In genomic region chr6:17027572-17027971, GRCm38 (mm10) we compare ENCODE assay signal across 8 mouse cellular contexts. TPM values are rescaled to one million over a fixed set of nuclear protein-coding genes. Genes with fewer than 3 reads are reported as not detected.
DNase-seq lines count a peak whose midpoint lies in the region; ATAC-seq lines count a peak whose summit lies in the region.

No protein-coding gene starts in this region.

- WGBS in midbrain, embryonic 14.5 days: 19% methylated on average over 8 of the region's 8 CpGs
- 19% methylated on average over 8 of the region's 8 CpGs for WGBS in kidney, embryonic 16.5 days

- H3K4me3 ChIP-seq in midbrain, embryonic 14.5 days (replicated peaks; ENCODE audit: low read depth, low read length): no peak overlapping the region
- no peak overlapping the region for H3K4me3 ChIP-seq in kidney, embryonic 16.5 days (ENCODE audit: low read length)

- H3K36me3 ChIP-seq in midbrain, embryonic 14.5 days (ENCODE audit: control insufficient read depth, insufficient read depth, low read length): no peaks in the 10 kb centered on the region
- no peaks in the 10 kb centered on the region for H3K36me3 ChIP-seq in kidney, embryonic 16.5 days (ENCODE audit: insufficient read depth, low read length)

- DNase-seq in gastrocnemius, adult 18-20 months (ENCODE audit: low spot score): peak; percentile 41
- no peak for DNase-seq in gastrocnemius, adult 8-10 months (ENCODE audit: low spot score in 2 of 2)
- DNase-seq in ovary, postnatal 14 days (ENCODE audit: low spot score): peak; percentile 20
- DNase-seq in ovary, postnatal 36 days (ENCODE audit: low spot score): no peak
- DNase-seq in embryo, embryonic 11 days: peak; percentile 76
- DNase-seq in midbrain, embryonic 14.5 days: peak; percentile 91
- DNase-seq in testis, postnatal 10 days (ENCODE audit: low spot score): no peak

- no peaks in the 10 kb centered on the region for H3K27me3 ChIP-seq in midbrain, embryonic 14.5 days (ENCODE audit: control insufficient read depth, insufficient read depth, low read length)
- no peaks in the 10 kb centered on the region for H3K27me3 ChIP-seq in kidney, embryonic 16.5 days (ENCODE audit: insufficient read depth, low read length)

- H3K4me1 ChIP-seq in midbrain, embryonic 14.5 days (ENCODE audit: control insufficient read depth, insufficient read depth, low read length): no peaks in the 10 kb centered on the region
- H3K4me1 ChIP-seq in kidney, embryonic 16.5 days (ENCODE audit: insufficient read depth, low read length): peaks cover 5% of the 10 kb centered on the region

- ATAC-seq in midbrain, embryonic 14.5 days (ENCODE audit: low FRiP score, low TSS enrichment): no peak
- ATAC-seq in kidney, embryonic 16.5 days (ENCODE audit: low FRiP score, low TSS enrichment): no peak

- no peak overlapping the region for H3K27ac ChIP-seq in midbrain, embryonic 14.5 days (replicated peaks; ENCODE audit: low read depth, low read length)
- no peak overlapping the region for H3K27ac ChIP-seq in kidney, embryonic 16.5 days (ENCODE audit: low read length)

- H3K9me3 ChIP-seq in midbrain, embryonic 14.5 days (ENCODE audit: control insufficient read depth, low read length): no peaks in the 10 kb centered on the region
- H3K9me3 ChIP-seq in kidney, embryonic 16.5 days (ENCODE audit: low read length): no peaks in the 10 kb centered on the region

- H3K4me2 ChIP-seq in midbrain, embryonic 14.5 days (ENCODE audit: low read length): no peak overlapping the region
- no peak overlapping the region for H3K4me2 ChIP-seq in kidney, embryonic 16.5 days (replicated peaks; ENCODE audit: low read depth, low read length)

- no peak overlapping the region for H3K9ac ChIP-seq in midbrain, embryonic 14.5 days (replicated peaks; ENCODE audit: low read length)
- no peak overlapping the region for H3K9ac ChIP-seq in kidney, embryonic 16.5 days (replicated peaks; ENCODE audit: low read length)

RNA-seq across cellular contexts. Expression of gene Tes, which starts 37.4 kb away (rescaled TPM):
- total RNA-seq in gastrocnemius, adult 18-20 months (2021): 1 to 10 TPM; 1.1 to 2.1 TPM
- total RNA-seq in gastrocnemius, adult 8-10 months (2022): 1 to 10 TPM in 1 of 4 experiments, under 1 TPM in 3; 0.51 to 1.6 (median 0.62) TPM
- polyA plus RNA-seq in midbrain, embryonic 14.5 days (2014; fragmentation: Nextera tagmentation; extraction: Ambion mirVana): 32.8 and 36.3 TPM in 2 replicates
- polyA plus RNA-seq in kidney, embryonic 16.5 days (2015; fragmentation: Nextera tagmentation; extraction: Ambion mirVana): 77.5 and 82.6 TPM in 2 replicates

Comparison
In these comparisons a context has a peak if more than half of its experiments do, and no peak if none do; other contexts are left out.
1. DNase-seq: peak in gastrocnemius, adult 18-20 months (single experiment), ovary, postnatal 14 days (single experiment), embryo, embryonic 11 days (single experiment) and midbrain, embryonic 14.5 days (single experiment); none in gastrocnemius, adult 8-10 months (0 of 2), ovary, postnatal 36 days (single experiment) and testis, postnatal 10 days (single experiment).